In the genomic region with DNA sequence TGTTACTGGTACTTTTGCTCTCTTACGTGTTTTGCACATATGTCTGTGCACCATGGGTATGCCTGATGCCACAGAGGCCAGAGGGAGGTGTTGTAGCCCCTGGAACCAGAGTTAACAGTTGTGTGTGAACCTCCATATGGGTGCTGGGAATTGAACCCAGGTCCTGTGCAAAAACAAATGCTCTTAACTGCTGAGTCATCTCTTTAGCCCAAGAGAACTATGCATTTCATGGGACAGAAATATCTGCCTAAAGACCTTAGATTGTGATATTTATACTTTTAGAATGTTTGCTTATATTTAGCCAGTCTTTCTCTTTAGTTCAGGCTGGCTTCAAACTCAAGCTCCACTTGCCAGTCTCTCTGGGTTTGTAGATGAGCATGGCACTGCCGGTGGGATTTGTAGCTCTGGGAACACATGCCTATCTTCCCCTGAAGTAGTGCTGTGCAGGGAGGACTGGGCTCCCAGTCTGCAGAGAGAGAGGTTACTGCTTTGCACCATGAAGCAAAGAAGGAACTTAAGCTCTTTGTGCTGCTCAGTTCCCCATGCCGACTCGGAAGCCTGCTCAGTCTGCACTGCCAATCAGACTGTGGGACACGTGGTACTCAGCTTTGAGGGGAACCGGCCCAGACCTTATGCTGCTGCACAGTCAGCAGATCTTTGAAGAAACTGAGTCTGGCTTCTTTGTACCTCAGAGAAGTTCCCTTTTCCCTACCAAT, we compare ENCODE assay signal across 12 mouse cellular contexts. TPM values are rescaled to one million over a fixed set of nuclear protein-coding genes. Genes with fewer than 3 reads are reported as not detected.
DNase-seq lines count a peak whose midpoint lies in the region; ATAC-seq and TF ChIP-seq lines count a peak whose summit lies in the region.
"Had no signal": no experiment of that assay in that cellular context is flagged by ENCODE, and none has a peak within 500 bp of the region (broad histone marks: within the 10 kb centered on the region; RNA-seq: fewer than 3 reads in every experiment).

No protein-coding gene starts in this region.

- WGBS in heart, adult 2 months = 78% methylated on average over 6 of the region's 6 CpGs
- WGBS in midbrain, embryonic 11.5 days = 71% methylated on average over 6 of the region's 6 CpGs
- WGBS in midbrain, embryonic 15.5 days = 70% methylated on average over 6 of the region's 6 CpGs
- 42% methylated on average over 6 of the region's 6 CpGs for WGBS in liver, embryonic 15.5 days (ENCODE audit: insufficient replicate concordance)
- WGBS in midbrain, embryonic 13.5 days = 73% methylated on average over 6 of the region's 6 CpGs

- no peaks in the 10 kb centered on the region for H3K9me3 ChIP-seq in midbrain, embryonic 11.5 days (ENCODE audit: control insufficient read depth, low read length)
- H3K9me3 ChIP-seq in midbrain, embryonic 15.5 days = no peaks in the 10 kb centered on the region
- no peaks in the 10 kb centered on the region for H3K9me3 ChIP-seq in liver, embryonic 15.5 days (replicated peaks)
- H3K9me3 ChIP-seq in midbrain, embryonic 13.5 days = no peaks in the 10 kb centered on the region
- H3K9me3 ChIP-seq: heart, embryonic 10.5 days; midbrain, embryonic 10.5 days had no signal

- no peak for TF ChIP-seq POLR2A in heart, adult 2 months (IDR thresholded peaks at IDR 0.05; ENCODE audit: insufficient read depth, low read depth, low read length)

- peaks cover 5% of the 10 kb centered on the region for H3K4me1 ChIP-seq in heart, adult 2 months (ENCODE audit: control insufficient read depth, insufficient read depth, low read length)
- no peaks in the 10 kb centered on the region for H3K4me1 ChIP-seq in midbrain, embryonic 11.5 days (ENCODE audit: control insufficient read depth, insufficient read depth, low read length)
- no peaks in the 10 kb centered on the region for H3K4me1 ChIP-seq in midbrain, embryonic 15.5 days
- 0 out of 2 replicates have a peak, but pooled peaks cover 2% of the 10 kb centered on the region for H3K4me1 ChIP-seq in liver, embryonic 15.5 days (replicated peaks)
- no peaks in the 10 kb centered on the region for H3K4me1 ChIP-seq in midbrain, embryonic 13.5 days (replicated peaks)
- H3K4me1 ChIP-seq: heart, embryonic 10.5 days; midbrain, embryonic 10.5 days had no signal

- H3K9ac ChIP-seq in heart, adult 2 months (ENCODE audit: low read depth, low read length) = no peak overlapping the region
- no peak overlapping the region for H3K9ac ChIP-seq in midbrain, embryonic 11.5 days (ENCODE audit: low read length)
- no peak overlapping the region for H3K9ac ChIP-seq in midbrain, embryonic 15.5 days
- no peak overlapping the region for H3K9ac ChIP-seq in liver, embryonic 15.5 days
- no peak overlapping the region for H3K9ac ChIP-seq in midbrain, embryonic 13.5 days (replicated peaks)

- no peak overlapping the region for H3K4me3 ChIP-seq in heart, adult 2 months
- no peak overlapping the region for H3K4me3 ChIP-seq in midbrain, embryonic 11.5 days (ENCODE audit: low read depth, low read length)
- no peak overlapping the region for H3K4me3 ChIP-seq in midbrain, embryonic 15.5 days
- no peak overlapping the region for H3K4me3 ChIP-seq in liver, embryonic 15.5 days (replicated peaks)
- no peak overlapping the region for H3K4me3 ChIP-seq in midbrain, embryonic 13.5 days (replicated peaks)
- H3K4me3 ChIP-seq: heart, embryonic 10.5 days; midbrain, embryonic 10.5 days had no signal

- TF ChIP-seq CTCF in heart, adult 2 months (IDR thresholded peaks at IDR 0.05) = no peak

- TF ChIP-seq EP300 in heart, adult 2 months (IDR thresholded peaks at IDR 0.05; ENCODE audit: insufficient read depth, low read depth, low read length) = no peak

- DNase-seq in heart, adult 2 months = peak in 1 of 2 experiments; percentile 43
- DNase-seq in heart, postnatal 10 days = no peak
- peak; percentile 10 for DNase-seq in midbrain, embryonic 11.5 days (ENCODE audit: low spot score, missing footprints)
- peak; percentile 50 for DNase-seq in telencephalon, adult 2 months (ENCODE audit: low read depth, low spot score)
- DNase-seq in B cell, adult 2 months = no peak
- DNase-seq: cerebellum, adult 9-11 months; thymus, adult 18-20 months had no signal

- H3K4me2 ChIP-seq in midbrain, embryonic 11.5 days = no peak overlapping the region
- H3K4me2 ChIP-seq in midbrain, embryonic 15.5 days = no peak overlapping the region
- H3K4me2 ChIP-seq in liver, embryonic 15.5 days = no peak overlapping the region
- no peak overlapping the region for H3K4me2 ChIP-seq in midbrain, embryonic 13.5 days (replicated peaks)

- ATAC-seq in midbrain, embryonic 11.5 days (ENCODE audit: low FRiP score) = no peak
- ATAC-seq in midbrain, embryonic 15.5 days (replicated peaks) = no peak
- ATAC-seq in liver, embryonic 15.5 days (ENCODE audit: insufficient read depth) = peak; percentile 39; the same call in 1 of the 2 replicates
- no peak; the same call in 1 of the 2 replicates for ATAC-seq in midbrain, embryonic 13.5 days

- H3K79me2 ChIP-seq in heart, adult 2 months (replicated peaks; ENCODE audit: control insufficient read depth, insufficient read depth, low read length) = 0 out of 2 replicates have a peak, but pooled peaks cover 1% of the 10 kb centered on the region

- H3K27me3 ChIP-seq in heart, adult 2 months (ENCODE audit: control insufficient read depth, insufficient read depth, low read length) = no peaks in the 10 kb centered on the region
- no peaks in the 10 kb centered on the region for H3K27me3 ChIP-seq in midbrain, embryonic 11.5 days (ENCODE audit: control insufficient read depth, insufficient read depth, low read length)
- no peaks in the 10 kb centered on the region for H3K27me3 ChIP-seq in midbrain, embryonic 15.5 days (replicated peaks)
- no peaks in the 10 kb centered on the region for H3K27me3 ChIP-seq in liver, embryonic 15.5 days
- H3K27me3 ChIP-seq in midbrain, embryonic 13.5 days = no peaks in the 10 kb centered on the region

- intact Hi-C loops in heart, adult 2 months (cut with DNase I) = loop anchor here (5.0 kb wide), 1 partner anchor 281 kb away; no protein-coding TSS in a partner anchor
- intact Hi-C loops in heart, postnatal 10 days (cut with DNase I) = no loop called here

- H3K36me3 ChIP-seq in heart, adult 2 months (ENCODE audit: control insufficient read depth, insufficient read depth, low read length) = peaks cover 29% of the 10 kb centered on the region
- 0 out of 2 replicates have a peak, but pooled peaks cover 2% of the 10 kb centered on the region for H3K36me3 ChIP-seq in midbrain, embryonic 11.5 days (ENCODE audit: control insufficient read depth, insufficient read depth, low read length)
- no peaks in the 10 kb centered on the region for H3K36me3 ChIP-seq in midbrain, embryonic 15.5 days (replicated peaks)
- peaks cover 13% of the 10 kb centered on the region for H3K36me3 ChIP-seq in liver, embryonic 15.5 days (replicated peaks)
- H3K36me3 ChIP-seq in midbrain, embryonic 13.5 days = peaks cover 13% of the 10 kb centered on the region

- 0 out of 2 replicates have a peak overlapping the region, but pooled peaks have one; percentile 2 for H3K27ac ChIP-seq in heart, adult 2 months
- no peak overlapping the region for H3K27ac ChIP-seq in midbrain, embryonic 11.5 days (ENCODE audit: low read depth, low read length)
- H3K27ac ChIP-seq in midbrain, embryonic 15.5 days = no peak overlapping the region
- H3K27ac ChIP-seq in liver, embryonic 15.5 days (replicated peaks) = no peak overlapping the region
- no peak overlapping the region for H3K27ac ChIP-seq in midbrain, embryonic 13.5 days
- H3K27ac ChIP-seq: heart, embryonic 10.5 days; midbrain, embryonic 10.5 days had no signal

RNA-seq across cellular contexts. Expression of a gene that starts 18.1 kb away (rescaled TPM):
- total RNA-seq in heart, adult 2 months (2021) = 10 to 100 TPM; 19.3 to 24.0 TPM
- polyA plus RNA-seq in heart, adult 2 months (2012; rRNA removed) = 6.5 and 9.6 TPM in 2 replicates
- 10 to 100 TPM; 27.1 to 28.4 TPM for total RNA-seq in heart, postnatal 10 days (2021)
- polyA plus RNA-seq in midbrain, embryonic 11.5 days (2014; fragmentation: Nextera tagmentation; extraction: Ambion mirVana) = 5.8 and 6.1 TPM in 2 replicates
- polyA plus RNA-seq in midbrain, embryonic 15.5 days (2015; fragmentation: Nextera tagmentation; extraction: Ambion mirVana) = 4.0 and 4.3 TPM in 2 replicates
- polyA plus RNA-seq in liver, embryonic 15.5 days (2015; fragmentation: Nextera tagmentation; extraction: Ambion mirVana) = 3.1 and 3.8 TPM in 2 replicates
- polyA plus RNA-seq in midbrain, embryonic 13.5 days (2015; fragmentation: Nextera tagmentation; extraction: Ambion mirVana) = 2.9 and 3.5 TPM in 2 replicates

RNA-seq across cellular contexts. Expression of a gene that starts 54.3 kb away (rescaled TPM):
- total RNA-seq in heart, adult 2 months (2021) = under 1 TPM in 1 of 2 experiments, not detected in 1; 0.82 TPM
- polyA plus RNA-seq in heart, adult 2 months (2012; rRNA removed) = not detected in 2 replicates
- total RNA-seq in heart, postnatal 10 days (2021) = under 1 TPM in 1 of 2 experiments, not detected in 1; 0.38 TPM
- polyA plus RNA-seq in midbrain, embryonic 11.5 days (2014; fragmentation: Nextera tagmentation; extraction: Ambion mirVana) = 1.4 and 2.1 TPM in 2 replicates
- polyA plus RNA-seq in midbrain, embryonic 15.5 days (2015; fragmentation: Nextera tagmentation; extraction: Ambion mirVana) = 2.6 and 3.7 TPM in 2 replicates
- polyA plus RNA-seq in liver, embryonic 15.5 days (2015; fragmentation: Nextera tagmentation; extraction: Ambion mirVana) = not detected in 2 replicates
- 2.7 and 3.2 TPM in 2 replicates for polyA plus RNA-seq in midbrain, embryonic 13.5 days (2015; fragmentation: Nextera tagmentation; extraction: Ambion mirVana)
- polyA plus RNA-seq: heart, embryonic 10.5 days had no signal

Comparison
In these comparisons a context has a peak if more than half of its experiments do, and no peak if none do; other contexts are left out.
1. DNase-seq: peak in midbrain, embryonic 11.5 days (single experiment) and telencephalon, adult 2 months (single experiment); none in heart, postnatal 10 days (0 of 2) and B cell, adult 2 months (0 of 2).